Mouse (Mus musculus): ENCODE data around the gene Inpp4b. TPM values are rescaled to one million over a fixed set of nuclear protein-coding genes. Genes with fewer than 3 reads are reported as not detected.
A peak's percentile ranks its signal among the peaks of the same experiment; 100 is the strongest.

Inpp4b gene
- polyA plus RNA-seq, 1 experiment from 2014 or later, result 4.2 TPM

DNA sequence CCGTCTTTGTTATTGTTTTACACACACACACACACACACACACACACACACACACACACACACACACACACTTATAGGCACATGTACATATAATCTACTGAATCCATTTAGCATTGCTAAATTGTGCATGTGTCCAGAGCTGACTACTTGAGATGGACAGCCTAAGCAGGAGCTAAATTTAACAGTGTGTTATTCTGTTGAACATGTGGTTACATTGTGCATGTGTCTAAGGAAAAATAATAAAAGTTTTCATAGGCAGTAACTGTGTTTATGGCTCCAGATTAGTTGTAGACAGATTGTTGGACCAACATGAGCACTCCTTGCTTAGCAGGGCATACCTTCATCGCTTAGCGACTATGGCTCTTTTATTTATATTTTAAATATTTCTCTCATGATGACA lies 101.6 kb downstream of the Inpp4b start:
- no peak overlapping the region for H3K9ac ChIP-seq (ENCODE audit: low read length)
- WGBS, result 92% methylated on average over 3 of the region's 3 CpGs
- H3K4me1 ChIP-seq (ENCODE audit: control insufficient read depth, insufficient read depth, low read length), result no peaks in the 10 kb centered on the region
- no peak for ATAC-seq (ENCODE audit: insufficient read depth, low FRiP score, low TSS enrichment)
- H3K4me2 ChIP-seq (ENCODE audit: low read depth), result no peak overlapping the region
- no peaks in the 10 kb centered on the region for H3K36me3 ChIP-seq (ENCODE audit: control insufficient read depth, insufficient read depth, low read length)
- H3K27ac ChIP-seq (ENCODE audit: low read depth, low read length), result no peak overlapping the region
- no peak for DNase-seq (ENCODE audit: low spot score)
- no peaks in the 10 kb centered on the region for H3K9me3 ChIP-seq (ENCODE audit: control insufficient read depth, low read length)
- H3K27me3 ChIP-seq (ENCODE audit: control insufficient read depth, insufficient read depth, low read length), result no peaks in the 10 kb centered on the region
- no peak overlapping the region for H3K4me3 ChIP-seq (ENCODE audit: low read depth, low read length)

- no peak for DNase-seq (ENCODE audit: low spot score)
- no peak overlapping the region for H3K4me2 ChIP-seq (ENCODE audit: low read depth)
- no peaks in the 10 kb centered on the region for H3K4me1 ChIP-seq (ENCODE audit: control insufficient read depth, insufficient read depth, low read length)
- no peak overlapping the region for H3K9ac ChIP-seq (ENCODE audit: low read length)
- no peak for ATAC-seq (ENCODE audit: insufficient read depth, low FRiP score, low TSS enrichment)
- no peaks in the 10 kb centered on the region for H3K9me3 ChIP-seq (ENCODE audit: control insufficient read depth, low read length)
- H3K36me3 ChIP-seq (ENCODE audit: control insufficient read depth, insufficient read depth, low read length), result no peaks in the 10 kb centered on the region
- no peak overlapping the region for H3K4me3 ChIP-seq (ENCODE audit: low read depth, low read length)
- no peak overlapping the region for H3K27ac ChIP-seq (ENCODE audit: low read depth, low read length)
- 81% methylated on average over 2 of the region's 2 CpGs for WGBS
- H3K27me3 ChIP-seq (ENCODE audit: control insufficient read depth, insufficient read depth, low read length), result no peaks in the 10 kb centered on the region
These were observed 107.4 kb downstream of the Inpp4b start for GRCm38 (mm10) chr8:81449798-81450197.

DNA sequence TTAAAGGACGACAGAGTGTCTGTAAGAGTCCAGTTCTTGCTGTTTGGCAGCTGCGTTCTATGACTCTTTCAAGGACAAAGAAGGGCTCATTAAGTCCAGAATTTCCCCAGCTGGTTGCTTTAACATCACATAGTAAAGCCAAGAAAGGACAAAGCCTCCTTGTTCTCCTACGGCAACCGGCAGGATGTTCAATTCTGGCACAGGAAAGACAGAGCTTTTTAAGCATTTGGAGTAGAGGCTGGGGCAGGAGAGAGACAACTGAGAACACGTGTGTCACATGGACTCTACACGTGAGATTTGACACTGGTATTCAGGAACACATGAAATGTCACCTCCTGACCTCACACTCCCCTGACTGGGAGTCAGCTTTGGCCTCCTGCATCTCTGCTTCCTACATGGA lies 109.7 kb downstream of the Inpp4b start:
- H3K4me2 ChIP-seq (ENCODE audit: low read depth), result no peak overlapping the region
- 27% methylated on average over 6 of the region's 6 CpGs for WGBS
- DNase-seq (ENCODE audit: low spot score), result peak; percentile 18
- no peak overlapping the region for H3K27ac ChIP-seq (ENCODE audit: low read depth, low read length)
- H3K27me3 ChIP-seq (ENCODE audit: control insufficient read depth, insufficient read depth, low read length), result no peaks in the 10 kb centered on the region
- H3K4me3 ChIP-seq (ENCODE audit: low read depth, low read length), result no peak overlapping the region
- no peak overlapping the region for H3K9ac ChIP-seq (ENCODE audit: low read length)
- H3K36me3 ChIP-seq (ENCODE audit: control insufficient read depth, insufficient read depth, low read length), result no peaks in the 10 kb centered on the region
- H3K9me3 ChIP-seq (ENCODE audit: control insufficient read depth, low read length), result no peaks in the 10 kb centered on the region
- no peaks in the 10 kb centered on the region for H3K4me1 ChIP-seq (ENCODE audit: control insufficient read depth, insufficient read depth, low read length)
- peak; percentile 45; the same call in 1 of the 2 replicates for ATAC-seq (ENCODE audit: insufficient read depth, low FRiP score, low TSS enrichment)

- H3K9me3 ChIP-seq (ENCODE audit: control insufficient read depth, low read length), result no peaks in the 10 kb centered on the region
- H3K27ac ChIP-seq (ENCODE audit: low read depth, low read length), result no peak overlapping the region
- no peak overlapping the region for H3K4me2 ChIP-seq (ENCODE audit: low read depth)
- H3K27me3 ChIP-seq (ENCODE audit: control insufficient read depth, insufficient read depth, low read length), result no peaks in the 10 kb centered on the region
- no peak overlapping the region for H3K9ac ChIP-seq (ENCODE audit: low read length)
- WGBS, result 87% methylated on average over 2 of the region's 2 CpGs
- H3K36me3 ChIP-seq (ENCODE audit: control insufficient read depth, insufficient read depth, low read length), result no peaks in the 10 kb centered on the region
- no peak for DNase-seq (ENCODE audit: low spot score)
- H3K4me1 ChIP-seq (ENCODE audit: control insufficient read depth, insufficient read depth, low read length), result no peaks in the 10 kb centered on the region
- no peak overlapping the region for H3K4me3 ChIP-seq (ENCODE audit: low read depth, low read length)
- no peak for ATAC-seq (ENCODE audit: insufficient read depth, low FRiP score, low TSS enrichment)
These were observed 112.5 kb downstream of the Inpp4b start for GRCm38 (mm10) chr8:81454830-81455229.

DNA sequence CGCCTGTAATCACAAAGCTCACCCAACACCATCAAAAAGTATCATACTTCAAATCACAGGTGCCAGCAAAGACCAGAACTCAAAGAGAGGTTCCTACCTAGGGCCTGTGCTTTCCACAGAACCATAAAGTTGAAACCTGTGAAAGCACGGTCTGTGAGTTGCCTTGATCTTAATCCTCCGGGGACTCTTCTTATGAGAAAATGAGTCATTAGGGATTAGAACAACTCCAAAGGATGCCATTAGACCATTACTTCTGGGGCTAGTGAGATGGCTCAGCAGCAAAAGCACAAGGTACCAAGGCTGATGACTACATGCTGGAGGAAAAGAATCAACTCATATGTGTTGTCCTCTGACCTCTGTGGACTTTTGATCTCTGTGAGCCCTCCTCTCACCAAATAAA lies 121.4 kb downstream of the Inpp4b start:
- DNase-seq (ENCODE audit: low spot score), result no peak
- 83% methylated on average over 3 of the region's 3 CpGs for WGBS

GRCm38 (mm10) chr8:81466776-81467175 lies 124.4 kb downstream of the Inpp4b start:
- Histone ChIP-seq H3K27me3 (ENCODE audit: control insufficient read depth, insufficient read depth, low read length) (no peaks in the 10 kb centered on the region), H3K36me3 (ENCODE audit: control insufficient read depth, insufficient read depth, low read length) (no peaks in the 10 kb centered on the region), H3K9me3 (ENCODE audit: control insufficient read depth, low read length) (no peaks in the 10 kb centered on the region), H3K4me3 (ENCODE audit: low read depth, low read length) (no peak overlapping the region), H3K4me2 (ENCODE audit: low read depth) (no peak overlapping the region), H3K4me1 (ENCODE audit: control insufficient read depth, insufficient read depth, low read length) (no peaks in the 10 kb centered on the region), H3K27ac (ENCODE audit: low read depth, low read length) (no peak overlapping the region), H3K9ac (ENCODE audit: low read length) (no peak overlapping the region)
- ATAC-seq (ENCODE audit: insufficient read depth, low FRiP score, low TSS enrichment), result no peak
- no peak for DNase-seq (ENCODE audit: low spot score)
- 61% methylated on average over 2 of the region's 2 CpGs for WGBS

More for the DNA sequence above, 121.4 kb downstream of the Inpp4b start:
- H3K4me2 ChIP-seq (ENCODE audit: low read depth), result no peak overlapping the region
- no peak for ATAC-seq (ENCODE audit: insufficient read depth, low FRiP score, low TSS enrichment)
- H3K4me1 ChIP-seq (ENCODE audit: control insufficient read depth, insufficient read depth, low read length), result no peaks in the 10 kb centered on the region
- H3K9me3 ChIP-seq (ENCODE audit: control insufficient read depth, low read length), result no peaks in the 10 kb centered on the region
- no peak overlapping the region for H3K4me3 ChIP-seq (ENCODE audit: low read depth, low read length)
- H3K36me3 ChIP-seq (ENCODE audit: control insufficient read depth, insufficient read depth, low read length), result no peaks in the 10 kb centered on the region
- no peaks in the 10 kb centered on the region for H3K27me3 ChIP-seq (ENCODE audit: control insufficient read depth, insufficient read depth, low read length)
- no peak overlapping the region for H3K27ac ChIP-seq (ENCODE audit: low read depth, low read length)
- no peak overlapping the region for H3K9ac ChIP-seq (ENCODE audit: low read length)

DNA sequence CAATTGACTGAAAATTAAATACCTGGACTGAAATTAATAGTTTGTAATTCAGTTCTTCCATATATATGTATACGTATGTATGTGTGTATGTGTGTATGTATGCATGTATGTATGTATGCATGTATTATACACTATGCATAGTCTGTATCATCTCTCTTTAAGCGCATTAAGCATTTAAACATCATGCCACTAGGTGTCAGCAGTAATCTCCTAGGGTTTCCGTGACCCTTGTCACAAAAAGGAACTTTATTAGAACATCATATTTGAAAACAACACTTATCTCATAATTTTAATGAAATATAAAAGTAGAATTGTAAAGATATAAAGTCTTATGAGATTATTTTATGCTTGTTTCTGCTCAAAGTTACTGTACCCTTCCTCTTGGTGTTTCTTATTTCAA lies 136.3 kb downstream of the Inpp4b start:
- ATAC-seq (ENCODE audit: insufficient read depth, low FRiP score, low TSS enrichment) (no peak), DNase-seq (ENCODE audit: low spot score) (no peak)
- Histone ChIP-seq H3K4me2 (ENCODE audit: low read depth) (no peak overlapping the region), H3K4me3 (ENCODE audit: low read depth, low read length) (no peak overlapping the region), H3K9me3 (ENCODE audit: control insufficient read depth, low read length) (no peaks in the 10 kb centered on the region), H3K27ac (ENCODE audit: low read depth, low read length) (no peak overlapping the region), H3K4me1 (ENCODE audit: control insufficient read depth, insufficient read depth, low read length) (no peaks in the 10 kb centered on the region), H3K36me3 (ENCODE audit: control insufficient read depth, insufficient read depth, low read length) (no peaks in the 10 kb centered on the region), H3K27me3 (ENCODE audit: control insufficient read depth, insufficient read depth, low read length) (no peaks in the 10 kb centered on the region), H3K9ac (ENCODE audit: low read length) (no peak overlapping the region)
- 33% methylated on average over 3 of the region's 3 CpGs for WGBS

DNA sequence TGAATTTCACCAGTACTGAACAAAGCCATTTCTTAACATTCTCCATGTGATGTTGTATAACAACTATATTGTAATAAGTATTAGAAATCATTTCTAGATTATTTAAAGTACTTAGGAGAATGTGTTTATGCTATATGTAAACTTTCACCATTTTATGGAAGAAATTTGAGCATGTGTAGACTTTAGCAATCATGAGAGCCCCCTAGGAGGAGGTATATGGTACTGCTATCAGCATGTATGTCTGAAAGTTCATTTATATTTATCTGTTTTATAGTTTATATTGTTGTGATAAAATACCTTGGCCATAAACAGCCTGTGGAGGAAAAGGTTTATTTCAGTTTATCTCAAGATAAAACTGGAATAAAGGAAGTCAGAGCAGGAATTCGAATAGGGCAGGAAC lies 141.5 kb downstream of the Inpp4b start:
- no peaks in the 10 kb centered on the region for H3K36me3 ChIP-seq (ENCODE audit: control insufficient read depth, insufficient read depth, low read length)
- H3K9ac ChIP-seq (ENCODE audit: low read length), result no peak overlapping the region
- no peak overlapping the region for H3K4me2 ChIP-seq (ENCODE audit: low read depth)
- H3K9me3 ChIP-seq (ENCODE audit: control insufficient read depth, low read length), result no peaks in the 10 kb centered on the region
- 85% methylated on average over 1 of the region's 1 CpGs for WGBS
- no peak overlapping the region for H3K27ac ChIP-seq (ENCODE audit: low read depth, low read length)
- H3K4me1 ChIP-seq (ENCODE audit: control insufficient read depth, insufficient read depth, low read length), result no peaks in the 10 kb centered on the region
- H3K4me3 ChIP-seq (ENCODE audit: low read depth, low read length), result no peak overlapping the region
- ATAC-seq (ENCODE audit: insufficient read depth, low FRiP score, low TSS enrichment), result no peak
- no peak for DNase-seq (ENCODE audit: low spot score)
- H3K27me3 ChIP-seq (ENCODE audit: control insufficient read depth, insufficient read depth, low read length), result no peaks in the 10 kb centered on the region

DNA sequence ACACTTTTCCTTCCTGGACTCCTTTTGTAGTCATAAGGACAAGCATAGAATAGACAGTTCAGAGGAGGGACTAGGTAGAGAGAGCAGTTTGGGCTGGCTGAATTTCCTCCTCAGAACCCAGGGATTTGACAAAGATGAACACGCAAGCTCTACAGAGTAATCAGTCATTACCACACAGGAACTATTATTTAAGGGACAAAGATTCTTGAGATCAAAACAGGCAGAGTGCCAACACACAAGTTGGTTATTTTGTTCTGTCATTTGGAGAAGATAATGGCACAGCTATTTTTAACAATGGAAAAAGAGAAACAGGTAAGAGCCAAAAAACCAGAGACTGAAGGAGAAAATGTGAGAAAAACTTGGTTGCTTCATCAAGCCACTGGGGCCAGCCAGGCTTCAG lies 143.3 kb downstream of the Inpp4b start:
- Histone ChIP-seq H3K4me3 (ENCODE audit: low read depth, low read length) (no peak overlapping the region), H3K36me3 (ENCODE audit: control insufficient read depth, insufficient read depth, low read length) (no peaks in the 10 kb centered on the region), H3K4me2 (ENCODE audit: low read depth) (no peak overlapping the region), H3K4me1 (ENCODE audit: control insufficient read depth, insufficient read depth, low read length) (no peaks in the 10 kb centered on the region), H3K27me3 (ENCODE audit: control insufficient read depth, insufficient read depth, low read length) (no peaks in the 10 kb centered on the region), H3K9ac (ENCODE audit: low read length) (no peak overlapping the region), H3K27ac (ENCODE audit: low read depth, low read length) (no peak overlapping the region), H3K9me3 (ENCODE audit: control insufficient read depth, low read length) (no peaks in the 10 kb centered on the region)
- DNase-seq (ENCODE audit: low spot score) (no peak), ATAC-seq (ENCODE audit: insufficient read depth, low FRiP score, low TSS enrichment) (no peak)
- WGBS, result 85% methylated on average over 1 of the region's 1 CpGs

Measured in neural tube, embryonic 11.5 days (tissue).